Mouse (Mus musculus): ENCODE data around the gene Kcnmb4. TPM values are rescaled to one million over a fixed set of nuclear protein-coding genes. Genes with fewer than 3 reads are reported as not detected.

Gene Kcnmb4
- polyA plus RNA-seq, 1 experiment from 2014 or later: 3.2 TPM

DNA sequence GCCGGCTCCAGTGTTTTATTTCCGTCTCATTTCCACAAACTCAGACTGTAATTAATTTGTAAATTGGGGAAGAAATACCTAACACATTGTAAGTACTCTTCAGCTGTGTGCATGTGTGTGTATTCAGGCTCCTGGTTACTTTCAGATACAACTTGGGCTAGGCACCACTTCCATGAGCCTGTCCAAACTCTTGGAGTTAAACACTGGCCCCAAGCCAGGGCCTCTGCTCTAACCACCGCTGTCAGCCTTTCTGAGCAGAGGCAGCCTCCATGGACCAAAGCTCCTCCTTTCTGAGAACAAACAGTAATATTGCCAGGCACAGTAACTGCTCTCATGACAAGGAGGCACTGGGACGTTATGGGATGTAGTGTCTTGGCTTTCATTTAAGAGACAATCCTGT lies 96.8 kb downstream of the Kcnmb4 start:
- H3K4me1 ChIP-seq (replicated peaks; ENCODE audit: control insufficient read depth, insufficient read depth, low read length): peaks cover 4% of the 10 kb centered on the region; the same call in 1 of the 2 replicates
- no peak overlapping the region for H3K4me3 ChIP-seq (ENCODE audit: low read length)
- no peak overlapping the region for H3K27ac ChIP-seq (ENCODE audit: low read length)
- H3K9ac ChIP-seq (ENCODE audit: low read length): no peak overlapping the region
- no peaks in the 10 kb centered on the region for H3K9me3 ChIP-seq (ENCODE audit: control insufficient read depth, low read length)
- WGBS: 49% methylated on average over 4 of the region's 4 CpGs
- no peaks in the 10 kb centered on the region for H3K27me3 ChIP-seq (ENCODE audit: control insufficient read depth, insufficient read depth, low read depth, low read length)
- peak; percentile 62; the same call in 1 of the 2 replicates for ATAC-seq (ENCODE audit: low read depth)
- H3K4me2 ChIP-seq (ENCODE audit: low read depth, low read length): no peak overlapping the region
- H3K36me3 ChIP-seq (ENCODE audit: control insufficient read depth, insufficient read depth, low read length): no peaks in the 10 kb centered on the region

DNA sequence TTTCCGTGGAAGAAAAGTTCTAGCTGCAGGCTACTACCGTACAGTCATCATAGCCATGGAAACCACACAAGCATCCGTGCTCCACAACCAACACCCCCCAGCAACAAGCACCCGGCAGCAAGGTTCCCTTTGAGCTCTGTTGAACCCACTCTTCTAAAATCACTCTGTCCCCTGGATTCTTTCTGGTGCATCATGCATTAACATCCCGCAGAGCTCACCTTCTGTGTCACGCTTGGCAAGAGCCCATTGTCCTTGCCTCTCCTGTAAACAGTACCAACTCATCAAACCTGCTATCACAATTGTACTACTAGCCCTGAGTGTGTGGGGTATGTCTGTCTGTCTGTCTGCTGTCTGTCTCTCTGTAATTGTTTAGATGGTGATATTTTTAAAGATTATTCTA lies 99.6 kb downstream of the Kcnmb4 start:
- no peak overlapping the region for H3K27ac ChIP-seq (ENCODE audit: low read length)
- H3K4me2 ChIP-seq (ENCODE audit: low read depth, low read length): no peak overlapping the region
- peaks cover 4% of the 10 kb centered on the region; the same call in 1 of the 2 replicates for H3K4me1 ChIP-seq (replicated peaks; ENCODE audit: control insufficient read depth, insufficient read depth, low read length)
- H3K9ac ChIP-seq (ENCODE audit: low read length): no peak overlapping the region
- no peak for ATAC-seq (ENCODE audit: low read depth)
- H3K4me3 ChIP-seq (ENCODE audit: low read length): no peak overlapping the region
- no peaks in the 10 kb centered on the region for H3K27me3 ChIP-seq (ENCODE audit: control insufficient read depth, insufficient read depth, low read depth, low read length)
- H3K9me3 ChIP-seq (ENCODE audit: control insufficient read depth, low read length): no peaks in the 10 kb centered on the region
- H3K36me3 ChIP-seq (ENCODE audit: control insufficient read depth, insufficient read depth, low read length): no peaks in the 10 kb centered on the region
- WGBS: 91% methylated on average over 6 of the region's 6 CpGs

DNA sequence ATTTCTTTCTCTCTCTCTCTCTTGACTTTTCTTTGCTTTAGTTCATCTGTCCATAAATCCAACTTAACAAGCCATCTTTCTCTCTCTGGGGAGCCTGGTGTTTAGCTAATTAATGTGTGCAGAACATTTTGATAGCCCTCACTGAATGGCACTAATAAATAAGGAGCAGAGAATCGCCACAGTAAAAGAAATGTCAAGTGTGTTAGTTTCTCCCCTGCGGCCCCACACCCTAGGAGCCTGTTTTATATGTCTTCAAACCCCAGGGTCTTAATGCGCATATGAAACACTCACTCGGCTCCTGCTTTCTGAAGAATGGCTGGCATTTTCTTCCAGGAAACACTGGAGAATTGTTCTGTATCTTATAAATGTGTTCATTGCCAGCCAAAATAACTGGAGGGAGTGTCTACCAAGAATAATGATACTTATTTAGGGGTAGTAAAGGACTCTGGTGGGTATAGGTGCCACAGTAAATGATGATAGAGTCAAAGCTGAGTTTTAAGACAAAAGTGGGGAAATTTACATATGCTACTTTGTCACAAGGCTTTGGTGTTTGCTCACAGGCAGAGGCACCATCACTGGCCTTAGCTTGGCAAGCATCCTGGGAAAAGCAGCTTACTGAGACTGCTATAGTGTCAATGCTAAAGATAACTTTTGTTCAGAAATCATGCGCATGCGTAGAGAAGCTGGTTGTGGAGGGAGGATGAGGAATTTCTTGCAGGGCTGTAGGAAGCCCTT lies 102.5 kb downstream of the Kcnmb4 start:
- Histone ChIP-seq H3K36me3 (ENCODE audit: control insufficient read depth, insufficient read depth, low read length) (no peaks in the 10 kb centered on the region), H3K4me3 (ENCODE audit: low read length) (no peak overlapping the region), H3K4me2 (ENCODE audit: low read depth, low read length) (no peak overlapping the region), H3K9ac (ENCODE audit: low read length) (no peak overlapping the region), H3K9me3 (ENCODE audit: control insufficient read depth, low read length) (no peaks in the 10 kb centered on the region), H3K4me1 (replicated peaks; ENCODE audit: control insufficient read depth, insufficient read depth, low read length) (peaks cover 4% of the 10 kb centered on the region; the same call in 1 of the 2 replicates), H3K27ac (ENCODE audit: low read length) (no peak overlapping the region), H3K27me3 (ENCODE audit: control insufficient read depth, insufficient read depth, low read depth, low read length) (no peaks in the 10 kb centered on the region)
- ATAC-seq (ENCODE audit: low read depth): no peak
- 56% methylated on average over 6 of the region's 6 CpGs for WGBS

Other genes starting within 250 kb of the Kcnmb4 start
- 17.1 and 18.4 TPM in 2 replicates for gene Ptprb, start 198.4 kb downstream of the Kcnmb4 start, polyA plus RNA-seq (2015; fragmentation: Nextera tagmentation; extraction: Ambion mirVana)
- 97.7 and 100 TPM in 2 replicates for gene Cnot2, start 107.6 kb upstream of the Kcnmb4 start, polyA plus RNA-seq (2015; fragmentation: Nextera tagmentation; extraction: Ambion mirVana)